Mouse (Mus musculus): ENCODE measurements around the gene Cacnb2. TPM values are rescaled to one million over a fixed set of nuclear protein-coding genes. Genes with fewer than 3 reads are reported as not detected.

Cacnb2 gene
- total RNA-seq, 4 experiments from 2014 or later, result 70.5 to 105 (median 82.0) TPM

DNA sequence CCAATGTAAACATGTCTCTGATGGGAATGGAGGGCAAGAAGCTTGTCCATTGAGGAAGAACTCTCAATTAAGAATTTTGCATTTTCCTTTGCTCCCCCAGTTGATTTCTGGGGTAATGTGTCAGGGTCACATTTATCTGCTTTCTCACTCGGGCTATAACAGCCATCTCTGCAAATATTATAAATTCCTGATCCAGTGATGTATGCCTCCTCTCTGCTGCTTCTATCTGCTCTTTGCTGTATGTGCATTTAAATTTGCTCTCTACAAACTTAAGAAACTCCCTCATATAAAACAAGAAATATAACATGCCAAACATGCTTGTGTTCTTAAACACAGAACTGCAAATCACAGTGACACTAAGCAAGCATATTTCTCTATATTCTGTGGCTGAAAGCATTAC lies 171.5 kb downstream of the Cacnb2 start:
- DNase-seq (ENCODE audit: low spot score), result no peak

- DNase-seq (ENCODE audit: low spot score), result no peak
Observed at GRCm38 (mm10) chr2:14774857-14775495, 172.1 kb downstream of the Cacnb2 start.

DNA sequence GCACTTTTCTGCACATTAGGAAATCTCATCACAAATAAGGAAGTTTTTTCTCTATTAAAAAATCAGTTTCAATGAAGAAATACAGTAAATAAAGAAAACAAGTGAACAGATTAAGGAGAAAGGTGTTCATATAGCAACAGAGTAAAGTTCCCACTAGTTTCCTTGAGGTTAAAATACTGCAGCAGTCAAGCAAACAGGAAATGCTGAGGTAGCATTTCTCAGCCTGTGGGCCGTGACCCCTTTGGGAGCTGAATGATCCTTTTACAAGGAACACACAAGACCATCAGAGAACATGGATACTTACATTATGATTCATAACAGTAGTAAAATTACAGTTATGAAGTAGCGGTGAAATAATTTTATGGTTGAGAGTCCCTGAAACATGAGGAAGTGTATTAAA lies 185.1 kb downstream of the Cacnb2 start:
- no peak for DNase-seq (ENCODE audit: low spot score)

GRCm38 (mm10) chr2:14801446-14802046 lies 198.7 kb downstream of the Cacnb2 start:
- DNase-seq (ENCODE audit: low spot score), result no peak

- DNase-seq (ENCODE audit: low spot score), result no peak
Observed at GRCm38 (mm10) chr2:14807650-14808347, 204.9 kb downstream of the Cacnb2 start.

DNA sequence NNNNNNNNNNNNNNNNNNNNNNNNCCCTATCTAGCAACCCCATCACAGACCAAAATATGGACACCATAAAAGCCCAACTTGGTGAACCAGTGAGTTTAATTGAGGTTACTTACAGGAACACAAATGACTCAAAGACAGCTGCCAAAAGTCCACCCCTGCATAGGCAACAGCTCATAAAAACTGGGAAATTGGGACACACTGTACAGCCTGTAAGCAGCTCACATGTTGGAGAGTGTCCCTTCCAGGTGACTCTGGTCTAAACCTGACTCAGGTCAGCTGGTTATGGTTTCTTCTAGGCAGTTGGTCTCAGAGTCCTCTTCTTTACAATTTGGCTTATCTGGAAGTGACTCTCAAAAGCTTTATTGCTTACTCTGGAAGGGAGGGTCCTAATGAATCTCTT lies 212.1 kb downstream of the Cacnb2 start:
- no peak for DNase-seq (ENCODE audit: low spot score)

- DNase-seq (ENCODE audit: low spot score), result no peak
Observed at GRCm38 (mm10) chr2:14818651-14819050, 215.8 kb downstream of the Cacnb2 start.

DNA sequence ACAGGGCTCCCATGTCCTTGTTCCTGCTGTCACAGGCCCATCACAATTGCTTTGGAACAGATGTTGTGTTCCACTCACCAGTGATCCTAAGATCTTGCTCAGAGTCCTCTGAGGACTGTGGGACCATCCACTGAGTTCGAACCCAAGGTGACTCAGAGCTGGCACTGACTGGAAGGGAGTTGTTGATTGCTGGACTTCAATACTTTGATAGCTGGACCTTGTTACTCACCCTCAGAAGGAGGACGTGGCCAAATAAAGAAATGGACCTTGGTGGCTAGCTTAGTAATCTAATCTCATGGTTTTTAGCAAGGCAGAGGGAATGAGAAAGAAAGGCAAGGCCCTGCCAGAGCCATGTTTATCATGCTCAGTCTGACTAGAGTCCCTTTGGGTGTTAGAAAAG lies 218.1 kb downstream of the Cacnb2 start:
- DNase-seq (ENCODE audit: low spot score), result no peak

GRCm38 (mm10) chr2:14823105-14823504 lies 220.2 kb downstream of the Cacnb2 start:
- DNase-seq (ENCODE audit: low spot score), result peak; percentile 65

GRCm38 (mm10) chr2:14823816-14824348 lies 221.0 kb downstream of the Cacnb2 start:
- DNase-seq (ENCODE audit: low spot score), result peak; percentile 66

- DNase-seq (ENCODE audit: low spot score), result no peak
Observed at GRCm38 (mm10) chr2:14825146-14825545, 222.3 kb downstream of the Cacnb2 start.

DNA sequence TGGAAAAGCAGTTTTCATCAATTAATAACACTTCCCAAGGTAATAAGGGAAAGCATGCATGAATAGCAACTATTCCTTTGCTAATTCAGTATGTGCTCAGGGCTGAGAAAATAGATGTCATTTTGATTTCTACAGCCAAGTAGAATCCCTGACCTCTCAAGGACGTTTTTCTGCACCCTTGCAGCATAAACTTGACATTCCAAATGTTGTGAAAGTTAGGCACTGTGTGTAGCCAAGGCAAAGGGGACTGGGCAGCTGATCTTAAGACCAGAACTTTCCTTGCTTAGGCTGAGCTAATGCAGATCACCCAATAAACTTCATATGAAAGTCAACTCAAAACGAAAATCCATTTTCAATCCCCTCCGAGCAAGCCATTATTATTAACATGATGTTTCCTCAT lies 226.6 kb downstream of the Cacnb2 start:
- DNase-seq (ENCODE audit: low spot score), result no peak

- no peak for DNase-seq (ENCODE audit: low spot score)
Observed at GRCm38 (mm10) chr2:14831308-14831707, 228.4 kb downstream of the Cacnb2 start.

- peak; percentile 53 for DNase-seq (ENCODE audit: low spot score)
Observed at GRCm38 (mm10) chr2:14834700-14835317, 231.9 kb downstream of the Cacnb2 start.

- no peak for DNase-seq (ENCODE audit: low spot score)
Observed at GRCm38 (mm10) chr2:14841272-14841671, 238.4 kb downstream of the Cacnb2 start.

DNA sequence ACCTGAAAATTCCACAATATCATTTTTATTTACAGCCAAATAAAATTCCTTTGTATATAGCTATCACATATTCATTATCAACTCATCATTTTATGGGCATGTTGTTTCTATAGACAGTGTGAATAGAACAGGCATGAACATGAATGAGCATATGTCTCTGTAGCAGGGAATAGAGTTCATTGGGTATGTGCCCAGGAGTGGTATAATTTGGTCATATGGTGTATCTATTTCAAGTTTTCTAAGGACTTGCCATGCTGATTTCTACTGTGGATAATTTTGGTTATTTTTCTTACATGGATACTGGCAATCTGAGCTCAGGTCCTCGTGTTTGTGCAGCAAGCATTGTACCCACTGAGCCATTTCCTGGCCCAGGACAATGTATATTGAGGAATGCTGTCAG lies 243.8 kb downstream of the Cacnb2 start:
- no peak for DNase-seq (ENCODE audit: low spot score)

DNA sequence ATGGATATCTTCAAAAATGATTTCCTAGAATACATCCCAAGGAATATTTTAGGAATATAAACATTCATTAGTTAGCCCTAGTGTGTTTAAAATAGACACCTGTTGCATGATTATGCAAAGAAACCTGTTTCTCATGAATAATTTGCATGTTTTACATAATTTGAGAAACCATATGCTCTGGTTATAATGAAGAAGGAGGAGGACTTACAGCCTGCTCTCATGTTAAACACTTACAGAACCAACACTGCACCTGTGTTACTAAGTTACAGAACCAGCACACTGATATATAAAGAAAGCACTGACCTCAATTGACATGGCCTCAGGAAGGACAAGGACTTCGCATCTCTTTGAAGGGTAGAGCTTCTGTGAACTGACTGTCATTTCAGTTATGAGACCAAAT lies 244.3 kb downstream of the Cacnb2 start:
- DNase-seq (ENCODE audit: low spot score), result no peak

GRCm38 (mm10) chr2:14850831-14851230 lies 247.9 kb downstream of the Cacnb2 start:
- DNase-seq (ENCODE audit: low spot score), result no peak

- no peak for DNase-seq (ENCODE audit: low spot score)
Observed at GRCm38 (mm10) chr2:14851383-14851782, 248.5 kb downstream of the Cacnb2 start.

- no peak for DNase-seq (ENCODE audit: low spot score)
Observed at GRCm38 (mm10) chr2:14854054-14854453, 251.2 kb downstream of the Cacnb2 start.

DNA sequence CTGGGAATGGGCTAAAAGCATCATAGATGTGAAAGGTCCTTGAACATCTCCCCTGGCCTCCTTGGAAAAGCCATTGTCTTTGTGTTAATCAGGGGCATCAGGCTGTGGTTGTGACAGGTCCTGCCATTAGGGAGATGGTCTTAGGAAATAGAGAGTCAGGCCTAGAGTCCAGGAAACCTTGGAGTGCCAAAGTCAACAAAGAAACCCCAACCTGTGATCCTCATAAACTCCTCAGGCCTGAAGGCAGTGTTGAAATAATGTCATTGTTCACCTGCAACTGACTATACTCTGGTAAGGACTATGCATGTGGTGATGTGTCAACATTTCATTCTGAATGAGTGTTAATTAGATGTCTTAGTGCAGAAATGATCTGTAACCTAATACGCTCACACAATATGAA lies 255.4 kb downstream of the Cacnb2 start:
- no peak for DNase-seq (ENCODE audit: low spot score)

DNA sequence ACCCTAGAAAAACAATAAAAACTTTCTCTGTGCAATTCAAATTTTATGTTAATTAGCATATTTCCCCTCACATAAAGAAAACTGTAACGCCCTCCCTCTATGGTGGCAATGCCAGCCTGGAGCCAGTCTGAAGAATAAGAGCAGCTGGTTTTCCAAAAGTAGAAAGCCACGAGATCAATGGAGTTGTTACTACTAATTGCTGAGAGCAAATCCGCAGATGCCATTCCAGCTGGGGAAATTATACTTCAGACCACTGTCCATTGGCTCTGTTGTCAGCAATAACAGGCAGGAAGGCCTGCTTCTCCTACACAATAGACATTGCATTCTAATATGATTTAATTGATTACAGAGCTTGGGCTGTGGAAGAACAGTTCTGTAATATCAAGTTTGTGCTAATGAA lies 257.5 kb downstream of the Cacnb2 start:
- no peak for DNase-seq (ENCODE audit: low spot score)

Measured in heart, adult 8-10 months (tissue).